Mouse (Mus musculus): ENCODE results near the gene Slc25a5.

Gene Slc25a5

DNA sequence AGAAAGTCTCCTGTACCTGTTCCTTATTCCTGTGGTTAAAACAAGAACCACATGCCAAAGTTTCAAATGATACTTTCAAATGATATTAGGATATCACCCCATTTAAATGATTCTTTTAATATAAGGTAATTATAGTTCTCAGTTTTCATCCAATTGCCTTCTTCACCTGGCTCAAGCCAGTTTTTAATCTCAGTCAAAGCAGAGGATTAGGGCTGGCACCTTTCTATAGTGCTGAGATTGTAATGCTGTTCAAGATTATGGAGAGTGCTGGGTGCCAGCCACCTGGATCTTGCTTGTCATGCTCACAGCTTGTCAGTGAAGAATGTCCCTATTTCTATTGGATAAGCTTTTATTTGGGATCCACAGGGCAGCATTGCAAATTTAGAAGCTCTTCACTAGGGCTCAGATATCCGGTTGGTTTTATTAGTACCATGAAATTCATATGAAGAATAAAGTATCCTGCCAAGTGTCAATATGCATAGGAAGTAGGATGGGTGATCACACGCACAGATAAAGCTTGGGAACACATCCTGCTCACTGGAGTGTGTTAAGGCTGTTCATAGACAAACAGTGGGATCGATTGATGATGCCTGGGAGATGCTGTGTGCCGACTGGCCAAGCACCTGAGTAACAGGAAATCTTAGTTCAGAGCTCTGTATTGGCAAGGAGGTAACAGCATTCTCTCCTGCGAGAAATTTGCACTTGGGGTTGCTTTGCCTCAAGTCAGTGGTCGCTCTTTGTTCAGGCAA lies 3.9 kb downstream of the Slc25a5 start:
- DNase-seq (ENCODE audit: low spot score in 2 of 2) = no peak

DNA sequence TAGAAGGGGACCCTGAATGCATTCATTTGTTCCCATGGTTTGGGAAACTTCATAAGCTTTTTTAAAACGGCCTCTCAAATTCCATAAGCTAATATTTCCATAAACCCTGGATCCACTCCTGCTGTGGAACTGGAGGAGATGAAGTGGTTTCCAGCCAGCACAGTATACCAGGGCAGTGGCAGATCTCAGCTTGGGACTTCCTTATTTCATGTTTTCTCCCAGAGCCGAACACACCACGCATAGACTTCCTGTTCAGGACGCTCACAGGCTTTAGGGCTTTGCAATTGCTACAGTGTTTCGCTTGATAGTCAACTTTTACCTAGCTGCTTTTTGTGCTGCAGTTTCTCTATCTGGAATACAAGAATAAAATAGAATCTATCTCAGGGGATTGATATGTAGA lies 7.7 kb downstream of the Slc25a5 start:
- peak in 1 of 2 experiments; percentile 28 for DNase-seq (ENCODE audit: low spot score in 2 of 2)

DNA sequence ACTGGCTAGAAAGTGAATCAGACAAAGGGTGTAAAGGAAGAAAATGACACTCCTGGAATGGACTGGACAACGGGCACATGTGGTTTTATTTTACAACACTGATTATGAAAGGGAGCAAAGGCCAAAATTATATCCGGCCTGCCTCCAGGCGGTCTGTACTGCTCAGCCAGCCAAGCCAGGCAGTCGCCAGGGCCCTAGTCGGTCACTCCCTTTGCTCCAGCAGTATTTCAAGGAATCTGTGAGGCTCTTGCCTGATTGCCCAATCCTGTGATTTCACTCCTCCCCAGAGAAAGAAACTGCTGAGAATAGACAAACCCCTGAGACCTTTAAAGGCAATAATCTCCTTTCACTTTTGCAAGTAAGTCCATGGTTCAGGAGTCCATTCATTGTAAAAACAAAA lies 8.7 kb downstream of the Slc25a5 start:
- DNase-seq (ENCODE audit: low spot score in 2 of 2) = no peak

DNA sequence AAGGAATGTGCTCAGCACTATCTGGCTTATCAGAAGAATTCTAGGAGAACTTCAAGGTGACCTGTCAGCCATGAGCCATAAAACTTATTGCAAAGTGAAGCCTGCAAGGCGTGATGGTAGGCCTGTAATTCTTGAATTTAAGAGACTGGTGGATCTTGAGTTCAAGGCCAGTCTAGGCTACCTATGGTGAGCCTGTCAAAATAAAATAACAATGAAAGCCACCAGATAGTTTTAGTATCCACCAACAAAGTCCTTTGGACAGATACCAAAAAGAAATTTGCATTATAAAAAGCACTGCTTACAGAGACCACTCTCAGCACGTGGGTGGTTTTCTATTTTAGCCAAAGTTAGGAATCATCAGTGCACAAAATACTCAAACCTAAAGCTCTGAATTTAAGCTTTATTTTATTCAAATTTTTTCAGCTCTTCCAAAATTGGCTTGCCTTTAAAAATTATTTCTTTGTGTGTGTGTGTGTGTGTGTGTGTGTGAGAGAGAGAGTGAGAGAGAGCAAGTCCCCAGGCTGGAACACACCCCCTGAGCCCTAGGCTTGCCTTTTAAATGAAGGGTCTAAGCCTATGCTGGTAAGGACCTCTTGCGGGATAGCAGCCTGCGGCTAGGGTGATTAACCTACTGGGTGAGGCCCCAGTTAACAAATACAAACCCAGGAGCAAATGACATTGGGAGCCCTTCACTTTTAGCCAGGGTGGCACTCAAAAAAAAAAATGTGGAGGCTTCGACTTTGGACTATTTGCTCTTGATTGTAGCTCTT lies 10.2 kb downstream of the Slc25a5 start:
- no peak for DNase-seq (ENCODE audit: low spot score in 2 of 2)

DNA sequence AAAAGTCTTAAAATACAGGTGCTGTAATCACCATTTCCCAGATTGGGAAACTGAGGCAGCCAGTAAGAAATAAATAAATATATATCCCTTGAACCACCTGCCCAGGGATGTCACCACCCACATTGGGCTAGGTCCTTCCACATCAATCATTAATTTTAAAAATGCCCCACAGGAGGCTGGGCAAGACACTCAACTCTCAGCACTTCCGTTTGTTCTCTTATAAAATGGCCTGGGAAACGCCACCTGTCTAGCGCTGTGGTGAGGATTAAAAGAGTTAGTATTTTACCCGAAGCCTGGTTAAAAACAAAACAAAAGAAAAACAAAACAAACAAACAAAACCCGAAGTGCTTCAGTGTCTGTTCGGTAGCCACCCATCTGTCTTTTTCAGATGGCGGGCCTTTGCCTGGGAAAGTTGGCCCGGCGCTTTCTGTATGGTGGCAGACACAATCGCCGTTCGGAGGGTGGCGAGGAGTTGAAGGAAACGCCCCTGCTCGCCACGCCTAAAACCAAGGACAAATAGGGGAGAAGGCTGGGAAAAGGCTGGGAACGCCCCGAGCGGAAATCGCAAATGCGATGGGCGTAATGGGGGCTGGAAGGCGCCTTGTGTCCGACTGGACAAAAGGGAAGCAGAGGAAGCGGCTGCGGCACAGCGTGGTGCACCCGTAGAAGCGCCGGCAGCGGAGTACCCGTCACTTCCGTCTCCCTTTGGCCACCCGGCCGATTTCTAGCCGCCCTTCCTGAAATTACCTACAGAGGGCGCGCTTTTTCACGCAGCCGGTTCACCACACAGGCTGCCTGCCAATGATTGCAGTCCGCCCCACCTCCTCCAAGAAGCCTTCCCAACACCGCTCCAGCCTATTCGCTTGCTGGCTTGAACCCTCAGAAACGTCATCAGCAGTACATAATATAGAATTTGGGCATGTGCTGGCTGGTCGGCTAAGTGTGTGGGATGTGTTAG lies 12.2 kb downstream of the Slc25a5 start:
- DNase-seq (ENCODE audit: low spot score in 2 of 2) = peak; percentile 84 to 85

DNA sequence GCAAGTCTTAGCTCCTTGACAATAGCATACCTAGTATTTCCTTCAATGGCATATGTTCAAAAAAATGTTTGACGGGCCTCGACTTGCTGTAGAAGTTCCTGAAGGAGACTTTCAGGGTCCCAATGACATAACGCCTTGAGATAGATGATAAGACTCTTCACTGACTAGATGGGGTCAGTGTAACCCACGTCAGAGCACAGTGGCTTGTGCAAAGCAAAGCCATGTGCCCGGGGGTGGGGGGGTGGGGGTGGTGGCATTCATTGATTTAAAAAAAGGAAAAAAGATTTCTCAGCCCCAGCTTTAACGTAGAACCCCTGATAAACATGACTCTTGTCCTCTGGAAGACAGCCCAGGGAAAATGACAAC lies 12.8 kb downstream of the Slc25a5 start:
- no peak for DNase-seq (ENCODE audit: low spot score in 2 of 2)

DNA sequence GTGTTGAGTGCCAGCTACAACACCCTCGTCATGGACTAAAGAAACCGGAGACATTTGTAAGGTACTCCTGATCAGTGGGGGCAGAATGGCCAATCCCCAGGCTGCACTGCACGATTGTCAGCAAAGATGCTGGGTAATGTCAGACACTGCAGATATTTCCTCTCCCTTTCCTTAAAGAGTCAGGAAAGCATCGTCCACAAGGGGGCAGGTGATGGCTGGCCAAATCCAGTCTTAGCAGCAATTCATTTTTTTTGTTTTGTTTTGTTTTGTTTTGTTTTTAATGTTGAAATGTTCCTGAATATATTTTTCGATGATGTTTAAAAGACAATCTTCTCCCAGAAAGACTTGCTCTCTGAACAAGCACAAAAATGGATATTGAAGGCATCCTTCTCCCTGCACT lies 15.9 kb downstream of the Slc25a5 start:
- DNase-seq (ENCODE audit: low spot score in 2 of 2) = no peak

DNA sequence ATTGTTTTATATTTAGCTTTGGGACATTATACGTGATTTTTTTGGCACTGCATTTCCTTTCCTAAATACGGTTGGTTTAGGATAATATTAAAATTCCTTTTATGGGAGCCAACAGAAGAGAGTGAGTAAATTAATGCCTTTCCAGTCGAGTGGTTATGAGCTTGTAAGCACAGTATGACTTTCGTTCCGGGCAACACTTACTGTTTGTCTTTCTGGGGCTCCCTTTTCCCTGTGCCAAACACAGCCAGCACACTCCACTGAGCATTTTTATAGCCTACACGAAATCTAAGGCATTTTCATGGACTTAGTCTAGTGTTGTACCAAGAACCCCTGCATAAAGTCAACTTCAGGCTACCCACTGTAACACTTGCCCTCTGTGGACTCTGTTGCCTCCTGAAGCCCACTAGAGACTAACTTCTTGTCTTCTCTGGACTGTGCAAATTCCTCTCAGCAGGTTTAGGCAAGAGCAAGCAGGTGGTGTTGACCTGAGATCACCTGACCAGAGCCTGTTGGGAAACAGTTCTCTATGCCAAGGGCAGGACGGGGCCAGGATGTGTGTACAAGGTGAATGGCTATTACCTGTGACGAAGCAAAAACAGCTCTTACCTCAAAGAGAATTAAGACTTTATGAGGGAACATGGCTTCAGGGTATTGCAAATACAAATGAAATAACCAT lies 18.8 kb downstream of the Slc25a5 start:
- DNase-seq (ENCODE audit: low spot score in 2 of 2) = no peak

DNA sequence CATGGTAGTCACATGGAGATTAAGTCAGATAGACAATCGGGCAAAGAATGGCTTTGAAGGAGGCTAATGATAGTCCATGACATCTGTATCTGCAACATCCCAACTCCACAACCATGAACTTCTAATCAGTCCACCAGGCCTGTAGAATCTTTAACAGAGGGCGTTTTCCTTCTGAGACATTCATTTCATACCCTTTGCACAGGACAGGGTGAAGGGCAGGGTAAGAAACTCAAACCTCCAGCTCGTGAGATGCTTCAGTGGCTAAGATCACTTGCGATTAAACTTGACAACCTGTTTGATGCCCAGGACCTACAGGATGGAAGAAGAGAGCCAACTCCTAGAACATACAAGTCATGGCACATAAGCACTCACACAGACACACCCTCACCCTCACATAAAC lies 19.6 kb downstream of the Slc25a5 start:
- DNase-seq (ENCODE audit: low spot score in 2 of 2) = no peak

DNA sequence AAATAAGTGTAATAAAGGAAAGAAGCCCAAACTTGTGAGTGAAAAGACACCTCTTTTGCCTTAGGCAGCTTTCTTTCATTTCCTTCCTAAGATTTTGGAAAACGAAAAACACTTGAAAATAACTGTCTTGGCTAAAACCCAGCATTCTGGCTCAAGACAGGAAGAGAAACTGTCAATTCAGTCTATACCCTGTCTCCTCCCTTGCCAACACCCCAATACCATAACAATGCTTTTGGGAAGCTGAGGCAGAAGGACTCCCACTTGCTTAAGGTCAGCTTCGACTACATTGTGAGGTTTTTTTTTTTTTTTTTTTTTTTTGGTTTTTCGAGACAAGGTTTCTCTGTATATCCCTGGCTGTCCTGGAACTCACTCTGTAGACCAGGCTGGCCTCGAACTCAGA lies 20.0 kb downstream of the Slc25a5 start:
- DNase-seq (ENCODE audit: low spot score in 2 of 2) = no peak

DNA sequence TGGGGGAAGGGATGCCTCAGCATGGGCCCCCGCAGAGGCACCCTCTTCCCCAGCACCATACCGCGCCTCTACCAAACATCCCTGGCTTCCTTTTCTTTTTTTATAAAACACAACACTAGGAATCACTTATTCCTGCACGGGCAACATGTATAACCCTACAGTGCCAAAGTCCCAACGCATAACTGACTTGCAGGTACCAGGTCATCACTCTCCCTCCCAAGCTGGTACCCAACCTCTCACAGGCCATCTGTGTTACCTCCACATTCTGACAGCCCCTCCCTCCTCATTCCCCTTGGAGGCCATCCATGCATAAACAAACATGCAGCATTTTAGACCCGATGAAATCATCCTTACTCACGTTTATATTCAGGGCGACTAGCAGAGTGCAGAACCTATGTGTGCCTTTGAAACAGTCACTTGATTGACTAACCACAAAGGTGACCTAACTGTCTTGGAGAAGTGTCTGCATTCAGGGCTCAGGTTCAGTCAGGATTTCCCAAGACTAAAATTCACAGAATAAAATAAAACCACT lies 21.0 kb downstream of the Slc25a5 start:
- no peak for DNase-seq (ENCODE audit: low spot score in 2 of 2)

DNA sequence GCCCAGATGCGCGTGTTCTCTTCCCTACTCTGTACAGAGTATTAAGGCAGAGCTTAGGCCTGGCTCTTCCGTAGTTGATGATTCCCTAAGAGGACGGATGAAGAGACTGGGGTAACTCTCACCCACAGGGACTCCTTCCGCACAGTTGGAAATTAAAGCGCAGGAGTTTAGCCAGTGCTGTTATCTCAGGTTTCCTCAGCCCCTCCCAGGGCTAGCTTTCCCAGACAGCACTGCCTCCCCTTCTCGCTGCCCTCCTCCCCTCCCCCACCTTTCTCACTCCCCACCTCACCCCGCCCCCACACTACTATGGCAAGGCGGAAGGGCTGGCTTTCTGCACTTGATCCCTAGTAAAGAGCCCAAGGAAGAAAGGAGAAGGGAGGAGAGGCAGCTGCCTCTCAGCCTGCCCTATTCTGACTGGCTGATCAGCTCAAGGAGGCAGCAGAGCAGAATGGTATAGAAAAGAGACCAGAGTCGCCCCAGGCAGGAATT lies 21.5 kb downstream of the Slc25a5 start:
- no peak for DNase-seq (ENCODE audit: low spot score in 2 of 2)

DNA sequence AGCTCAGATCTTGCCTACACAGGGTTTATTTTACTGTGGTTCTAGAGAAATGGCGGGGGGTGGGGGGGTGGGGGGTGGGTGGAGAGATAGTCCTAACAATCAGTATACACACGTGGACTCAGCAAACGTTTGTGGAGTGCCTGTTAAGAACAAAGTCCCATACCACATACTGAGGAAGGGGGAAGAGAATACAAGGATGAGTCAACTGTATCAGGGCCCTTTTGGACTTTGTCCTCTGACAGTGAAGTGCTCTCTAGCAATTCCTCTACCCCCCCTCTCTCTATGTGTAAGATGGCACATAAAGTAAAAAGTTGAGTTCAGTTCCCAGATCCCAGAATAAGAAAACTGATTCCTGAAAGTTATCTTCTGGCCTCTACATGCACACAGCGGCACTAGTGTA lies 24.1 kb downstream of the Slc25a5 start:
- DNase-seq (ENCODE audit: low spot score in 2 of 2) = no peak

DNA sequence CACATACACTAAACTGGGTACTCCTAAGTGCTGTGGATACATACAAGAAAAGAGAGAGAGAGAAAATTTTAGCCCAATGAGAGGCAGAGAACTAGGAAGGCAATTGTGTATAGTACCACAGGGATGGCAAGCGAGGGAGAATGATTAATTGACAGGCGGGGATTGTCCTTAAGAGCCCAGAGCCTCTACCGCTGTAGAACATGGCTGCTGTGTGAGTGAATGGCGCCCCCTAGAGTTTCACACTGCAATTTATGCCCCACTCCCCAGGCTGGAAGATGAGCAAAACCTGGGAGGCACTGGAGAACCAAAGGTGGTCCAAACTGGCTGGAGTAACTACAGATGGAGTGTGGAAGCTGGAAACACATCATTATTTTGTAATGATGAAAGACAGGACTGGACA lies 24.8 kb downstream of the Slc25a5 start:
- DNase-seq (ENCODE audit: low spot score in 2 of 2) = peak in 1 of 2 experiments; percentile 28

DNA sequence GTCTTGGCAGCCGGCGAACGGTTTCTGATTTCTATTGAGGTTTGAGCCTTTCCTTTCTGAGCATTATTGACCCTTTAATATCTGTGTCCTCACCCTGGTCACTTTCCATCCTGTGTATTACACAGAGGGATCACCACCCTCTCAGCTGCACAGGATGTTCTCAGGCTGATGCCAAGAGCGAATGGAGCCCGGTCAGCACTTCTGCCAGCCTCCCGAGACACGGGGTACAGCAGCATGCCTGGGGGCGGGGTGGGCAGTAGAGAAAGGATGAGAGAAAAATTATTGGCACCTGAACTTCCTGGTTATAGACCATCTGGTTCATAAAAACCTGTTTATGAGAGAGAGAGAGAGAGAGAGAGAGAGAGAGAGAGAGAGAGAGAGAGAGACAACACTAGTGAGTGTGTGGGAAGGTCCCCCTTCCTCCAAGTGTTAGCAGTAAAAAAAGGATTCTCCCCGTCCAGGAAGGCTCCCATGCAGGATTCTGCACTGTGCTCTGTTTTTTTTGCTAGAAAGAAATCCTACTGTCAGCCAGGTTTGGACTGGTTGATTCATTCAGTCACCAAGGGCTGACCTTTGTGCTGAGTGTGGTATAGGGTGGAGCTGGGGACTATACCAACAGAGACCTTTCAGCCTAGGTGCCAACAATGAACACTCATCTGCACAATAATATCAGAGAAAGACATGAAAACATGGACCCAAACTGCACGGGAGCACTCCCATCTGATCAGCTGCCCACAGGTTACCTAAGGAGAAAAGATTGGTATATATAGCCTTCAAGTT lies 28.7 kb downstream of the Slc25a5 start:
- DNase-seq (ENCODE audit: low spot score in 2 of 2) = no peak

DNA sequence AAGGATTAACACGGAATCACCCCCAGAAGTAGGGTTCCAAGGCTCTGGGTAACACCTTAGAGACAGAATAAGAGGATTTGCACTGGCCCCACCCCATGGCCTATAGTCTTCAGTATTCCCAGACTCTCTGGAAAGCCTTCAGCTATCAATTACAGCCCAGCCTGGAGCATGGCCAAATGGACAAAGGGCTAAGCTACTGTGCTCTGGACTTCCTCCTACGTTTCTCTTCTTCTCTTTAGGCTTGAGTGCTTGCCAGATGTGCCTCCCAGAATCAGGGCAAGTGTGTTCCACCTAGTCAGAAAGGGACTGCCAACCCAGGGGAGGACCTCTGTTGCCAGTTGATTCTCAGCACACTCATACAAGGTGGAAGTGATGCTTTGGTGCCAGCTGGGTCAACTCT lies 29.6 kb downstream of the Slc25a5 start:
- DNase-seq (ENCODE audit: low spot score in 2 of 2) = no peak

DNA sequence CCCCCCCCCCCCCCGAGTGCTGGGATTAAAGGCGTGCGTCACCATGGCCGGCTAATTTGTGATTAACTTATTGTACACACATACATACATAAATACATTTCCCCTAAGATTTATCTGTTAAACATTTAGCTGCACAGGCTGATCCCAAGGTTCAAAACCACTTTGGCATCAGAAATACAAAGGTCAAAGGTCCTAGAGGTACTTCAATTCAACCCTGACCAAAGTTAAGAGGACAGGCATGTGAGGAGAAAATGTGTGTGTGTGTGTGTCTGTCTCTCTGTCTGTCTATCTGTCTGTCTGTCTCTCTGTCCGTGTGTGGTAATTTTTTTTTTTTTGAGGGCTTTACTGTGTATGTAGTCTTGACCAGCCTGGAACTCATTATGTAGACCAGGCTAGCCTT lies 31.4 kb downstream of the Slc25a5 start:
- no peak for DNase-seq (ENCODE audit: low spot score in 2 of 2)

DNA sequence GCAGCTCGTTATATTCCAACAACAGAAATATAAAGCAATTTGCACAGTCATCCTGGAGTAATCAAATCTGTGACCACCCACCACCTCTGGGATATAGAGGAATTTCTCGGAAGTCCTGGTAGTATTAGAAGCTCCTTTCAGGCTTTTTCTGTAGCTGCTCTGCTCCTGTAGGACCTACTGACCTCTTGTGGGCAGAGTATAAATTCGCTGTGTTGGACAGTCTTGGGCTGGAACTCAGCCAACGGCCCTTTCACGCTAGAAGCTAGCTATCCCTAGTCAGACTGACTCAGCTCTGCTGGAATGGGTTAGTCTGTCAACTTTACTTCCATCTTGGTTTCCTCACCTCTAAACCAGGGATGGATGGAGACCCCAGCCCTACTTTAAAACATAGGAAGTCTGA lies 34.8 kb downstream of the Slc25a5 start:
- no peak for DNase-seq (ENCODE audit: low spot score in 2 of 2)

DNA sequence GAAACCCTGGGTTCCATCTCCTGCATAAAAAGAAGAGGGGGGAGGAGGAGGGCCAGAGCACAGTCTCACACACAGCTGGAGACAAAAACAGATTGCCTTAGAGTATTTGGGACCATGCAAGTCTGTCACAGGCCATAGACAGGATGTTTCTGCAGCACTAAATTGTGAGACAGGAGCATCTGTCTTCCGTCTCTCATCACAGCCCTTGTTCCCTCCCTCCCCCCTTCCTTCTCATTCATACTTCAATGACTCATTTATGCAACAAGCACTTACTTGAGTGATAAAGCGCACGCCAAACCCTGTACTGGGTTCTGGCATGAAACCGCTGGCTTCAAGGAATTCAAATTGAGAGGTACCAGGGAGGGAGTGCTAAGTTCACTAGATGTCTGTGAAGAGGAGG lies 36.2 kb downstream of the Slc25a5 start:
- no peak for DNase-seq (ENCODE audit: low spot score in 2 of 2)

DNA sequence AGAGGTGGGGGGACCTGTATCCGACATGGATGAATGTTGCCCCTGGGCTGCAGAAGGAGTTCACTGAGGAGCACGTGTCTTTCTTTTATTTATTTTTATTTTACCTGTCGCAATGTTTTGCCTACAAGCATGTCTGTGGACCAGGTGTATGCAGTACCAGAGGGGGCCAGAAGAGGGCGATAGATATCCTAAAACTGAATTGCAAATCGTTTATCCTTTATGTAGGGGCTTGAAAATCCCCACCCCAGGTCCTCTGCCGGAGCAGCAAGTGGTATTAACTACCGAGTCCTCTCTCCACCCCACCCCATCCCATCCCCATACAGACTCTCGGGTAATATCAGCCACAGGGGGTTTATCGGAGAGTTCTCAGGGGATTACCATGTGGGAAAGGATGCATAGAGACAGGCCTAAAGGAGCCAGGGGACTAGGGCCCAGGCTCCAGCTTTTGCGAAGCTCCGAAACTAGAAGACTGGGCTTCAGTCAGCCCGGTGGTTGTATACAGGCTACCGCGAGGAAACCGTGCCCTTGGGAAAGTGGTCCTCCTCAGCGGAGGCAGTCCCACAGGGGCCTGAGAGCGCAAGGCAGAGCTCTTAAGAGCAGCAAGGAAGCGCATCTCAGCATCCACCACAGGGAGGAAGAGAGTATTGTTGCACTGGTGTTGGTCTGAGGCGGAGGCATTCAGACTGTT lies 38.1 kb downstream of the Slc25a5 start:
- peak; percentile 39 to 59 for DNase-seq (ENCODE audit: low spot score in 2 of 2)
